Mouse (Mus musculus): ENCODE data around the gene Zbtb41. TPM values are rescaled to one million over a fixed set of nuclear protein-coding genes. Genes with fewer than 3 reads are reported as not detected.

Gene Zbtb41
- polyA plus RNA-seq, 2 experiments: 7.8 to 12.8 TPM

DNA sequence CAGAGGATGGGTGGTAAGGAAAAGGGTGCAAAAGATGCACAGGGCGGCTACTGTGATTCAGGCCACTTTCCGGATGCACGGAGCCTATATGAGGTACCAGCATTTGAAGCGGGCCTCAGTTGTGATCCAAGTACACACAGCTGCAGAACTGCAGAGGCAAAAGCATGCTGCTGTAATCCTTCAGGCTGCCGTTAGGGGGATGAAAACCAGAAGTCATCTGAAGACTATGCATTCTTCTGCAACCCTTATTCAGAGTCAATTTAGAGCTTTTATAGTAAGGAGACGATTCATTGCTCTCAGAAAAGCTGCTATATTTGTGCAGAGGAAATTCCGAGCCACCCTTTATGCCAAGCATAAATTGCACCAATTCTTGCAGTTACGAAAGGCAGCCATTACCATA, 58.2 kb downstream of the Zbtb41 start:
- DNase-seq (ENCODE audit: low spot score) (no peak), ATAC-seq (ENCODE audit: low FRiP score, low read depth) (no peak)
- no peak overlapping the region for H3K27ac ChIP-seq (replicated peaks; ENCODE audit: low read depth, low read length)
- peaks cover 60% of the 10 kb centered on the region for H3K36me3 ChIP-seq (ENCODE audit: control insufficient read depth, insufficient read depth, low read length)
- 89% methylated on average over 8 of the region's 8 CpGs for WGBS
- H3K4me2 ChIP-seq (replicated peaks; ENCODE audit: low read depth, low read length, severe bottlenecking): no peak overlapping the region
- no peaks in the 10 kb centered on the region for H3K4me1 ChIP-seq (ENCODE audit: control insufficient read depth, insufficient read depth, low read length)
- no peak overlapping the region for H3K4me3 ChIP-seq (replicated peaks; ENCODE audit: low read length)
- H3K27me3 ChIP-seq (ENCODE audit: control insufficient read depth, insufficient read depth, low read length): no peaks in the 10 kb centered on the region
- no peak for TF ChIP-seq POLR2A (IDR thresholded peaks at IDR 0.05; ENCODE audit: borderline replicate concordance, extremely low read depth, insufficient read depth, insufficient read length)
- H3K9me3 ChIP-seq (ENCODE audit: control insufficient read depth, low read length): no peaks in the 10 kb centered on the region
- no peak overlapping the region for H3K9ac ChIP-seq (ENCODE audit: low read depth, low read length, severe bottlenecking)

DNA sequence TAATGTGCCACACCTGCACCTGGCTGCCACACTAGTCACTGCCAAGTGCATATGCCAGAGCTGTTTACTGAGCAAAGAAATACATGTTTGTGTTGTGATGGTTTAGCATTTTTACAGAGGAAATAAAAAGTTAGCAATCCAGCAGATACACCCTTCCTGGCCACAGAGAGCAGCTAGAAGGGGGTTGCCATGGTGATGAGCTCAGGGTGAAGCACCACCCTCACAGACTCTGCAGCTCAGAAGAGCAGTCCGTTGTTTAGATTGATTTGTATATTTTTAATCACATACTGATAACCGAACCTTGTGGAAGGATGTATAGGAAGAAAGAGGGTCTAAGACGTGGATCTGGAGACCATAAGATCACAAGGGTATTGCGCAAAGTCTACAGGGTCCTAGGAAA, 59.1 kb downstream of the Zbtb41 start:
- Histone ChIP-seq H3K9ac (ENCODE audit: low read depth, low read length, severe bottlenecking) (no peak overlapping the region), H3K4me1 (ENCODE audit: control insufficient read depth, insufficient read depth, low read length) (no peaks in the 10 kb centered on the region), H3K36me3 (ENCODE audit: control insufficient read depth, insufficient read depth, low read length) (peaks cover 52% of the 10 kb centered on the region), H3K27me3 (ENCODE audit: control insufficient read depth, insufficient read depth, low read length) (no peaks in the 10 kb centered on the region), H3K4me3 (replicated peaks; ENCODE audit: low read length) (no peak overlapping the region), H3K4me2 (replicated peaks; ENCODE audit: low read depth, low read length, severe bottlenecking) (no peak overlapping the region), H3K27ac (replicated peaks; ENCODE audit: low read depth, low read length) (no peak overlapping the region), H3K9me3 (ENCODE audit: control insufficient read depth, low read length) (no peaks in the 10 kb centered on the region)
- 91% methylated on average over 4 of the region's 4 CpGs for WGBS
- ATAC-seq (ENCODE audit: low FRiP score, low read depth) (no peak), DNase-seq (ENCODE audit: low spot score) (no peak)
- TF ChIP-seq POLR2A (IDR thresholded peaks at IDR 0.05; ENCODE audit: borderline replicate concordance, extremely low read depth, insufficient read depth, insufficient read length): no peak

DNA sequence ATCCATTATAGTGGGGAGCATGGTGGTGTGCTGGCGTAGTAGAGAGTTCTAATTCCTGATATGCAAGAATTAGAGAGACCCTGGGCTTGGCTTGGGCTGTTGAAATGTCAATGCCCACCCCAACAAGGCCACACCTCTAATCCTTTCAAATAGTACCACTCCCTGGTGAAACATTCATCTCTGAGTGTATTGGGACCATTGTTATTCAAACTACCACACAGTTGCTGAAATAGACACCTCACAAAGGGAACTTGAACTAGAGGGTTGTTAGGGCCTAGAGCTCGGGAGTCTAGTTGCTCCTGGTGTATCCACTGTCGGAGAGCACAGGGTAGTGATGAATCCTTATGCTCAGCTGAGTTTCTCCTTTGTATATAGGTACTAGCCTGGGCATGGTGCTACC, 72.5 kb downstream of the Zbtb41 start:
- H3K36me3 ChIP-seq (ENCODE audit: control insufficient read depth, insufficient read depth, low read length): peaks cover 38% of the 10 kb centered on the region
- 94% methylated on average over 3 of the region's 3 CpGs for WGBS
- no peaks in the 10 kb centered on the region for H3K9me3 ChIP-seq (ENCODE audit: control insufficient read depth, low read length)
- H3K4me3 ChIP-seq (replicated peaks; ENCODE audit: low read length): no peak overlapping the region
- H3K27ac ChIP-seq (replicated peaks; ENCODE audit: low read depth, low read length): no peak overlapping the region
- no peaks in the 10 kb centered on the region for H3K27me3 ChIP-seq (ENCODE audit: control insufficient read depth, insufficient read depth, low read length)
- ATAC-seq (ENCODE audit: low FRiP score, low read depth): no peak
- no peak for DNase-seq (ENCODE audit: low spot score)
- H3K9ac ChIP-seq (ENCODE audit: low read depth, low read length, severe bottlenecking): no peak overlapping the region
- H3K4me1 ChIP-seq (ENCODE audit: control insufficient read depth, insufficient read depth, low read length): no peaks in the 10 kb centered on the region
- no peak for TF ChIP-seq POLR2A (IDR thresholded peaks at IDR 0.05; ENCODE audit: borderline replicate concordance, extremely low read depth, insufficient read depth, insufficient read length)
- no peak overlapping the region for H3K4me2 ChIP-seq (replicated peaks; ENCODE audit: low read depth, low read length, severe bottlenecking)

DNA sequence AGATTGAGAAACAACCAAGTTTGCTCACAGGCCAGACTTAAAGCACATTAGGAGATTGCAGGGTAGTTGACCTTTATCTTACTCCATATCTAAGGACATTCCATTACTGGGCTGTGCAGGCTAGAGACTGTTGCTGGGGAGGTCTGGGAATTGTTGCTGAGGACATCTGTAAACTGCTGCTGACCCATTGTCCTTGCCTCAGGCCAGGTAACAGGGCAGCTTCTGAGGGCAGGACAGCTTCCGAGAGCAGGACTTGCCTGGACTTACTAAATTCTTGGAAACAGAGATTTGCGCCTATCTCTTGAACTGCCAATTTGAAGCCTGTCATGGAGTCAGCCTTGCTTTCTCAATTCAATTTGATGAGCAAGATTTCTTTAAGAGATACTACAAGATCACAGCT, 73.3 kb downstream of the Zbtb41 start:
- TF ChIP-seq POLR2A (IDR thresholded peaks at IDR 0.05; ENCODE audit: borderline replicate concordance, extremely low read depth, insufficient read depth, insufficient read length): no peak
- DNase-seq (ENCODE audit: low spot score) (no peak), ATAC-seq (ENCODE audit: low FRiP score, low read depth) (no peak)
- WGBS: 93% methylated on average over 2 of the region's 2 CpGs
- Histone ChIP-seq H3K4me1 (ENCODE audit: control insufficient read depth, insufficient read depth, low read length) (no peaks in the 10 kb centered on the region), H3K27me3 (ENCODE audit: control insufficient read depth, insufficient read depth, low read length) (no peaks in the 10 kb centered on the region), H3K9me3 (ENCODE audit: control insufficient read depth, low read length) (no peaks in the 10 kb centered on the region), H3K9ac (ENCODE audit: low read depth, low read length, severe bottlenecking) (no peak overlapping the region), H3K27ac (replicated peaks; ENCODE audit: low read depth, low read length) (no peak overlapping the region), H3K36me3 (ENCODE audit: control insufficient read depth, insufficient read depth, low read length) (peaks cover 31% of the 10 kb centered on the region), H3K4me3 (replicated peaks; ENCODE audit: low read length) (no peak overlapping the region), H3K4me2 (replicated peaks; ENCODE audit: low read depth, low read length, severe bottlenecking) (no peak overlapping the region)

DNA sequence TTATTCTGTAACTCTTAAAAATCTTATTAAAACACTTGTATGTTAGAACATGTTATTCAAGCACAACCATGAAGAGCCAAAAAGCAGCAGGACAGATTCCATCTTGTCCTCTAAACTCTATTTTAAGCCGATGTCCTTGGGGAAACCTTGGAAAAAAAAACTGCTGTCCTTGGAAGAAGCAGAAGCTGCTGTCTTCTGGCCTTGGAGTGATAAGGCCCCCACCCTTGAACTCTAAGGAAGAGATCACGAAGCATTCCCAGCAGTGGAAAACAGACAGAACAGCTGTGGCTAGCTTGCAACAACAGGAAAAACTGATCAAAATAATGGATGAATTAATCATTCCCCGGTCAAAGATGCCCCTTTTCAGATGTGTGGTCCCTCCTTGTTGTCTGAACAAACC, 74.1 kb downstream of the Zbtb41 start:
- TF ChIP-seq POLR2A (IDR thresholded peaks at IDR 0.05; ENCODE audit: borderline replicate concordance, extremely low read depth, insufficient read depth, insufficient read length): no peak
- Histone ChIP-seq H3K4me2 (replicated peaks; ENCODE audit: low read depth, low read length, severe bottlenecking) (no peak overlapping the region), H3K36me3 (ENCODE audit: control insufficient read depth, insufficient read depth, low read length) (peaks cover 26% of the 10 kb centered on the region), H3K9ac (ENCODE audit: low read depth, low read length, severe bottlenecking) (no peak overlapping the region), H3K27ac (replicated peaks; ENCODE audit: low read depth, low read length) (no peak overlapping the region), H3K27me3 (ENCODE audit: control insufficient read depth, insufficient read depth, low read length) (no peaks in the 10 kb centered on the region), H3K4me3 (replicated peaks; ENCODE audit: low read length) (no peak overlapping the region), H3K9me3 (ENCODE audit: control insufficient read depth, low read length) (no peaks in the 10 kb centered on the region), H3K4me1 (ENCODE audit: control insufficient read depth, insufficient read depth, low read length) (no peaks in the 10 kb centered on the region)
- DNase-seq (ENCODE audit: low spot score): no peak
- no peak for ATAC-seq (ENCODE audit: low FRiP score, low read depth)
- 96% methylated on average over 3 of the region's 3 CpGs for WGBS

DNA sequence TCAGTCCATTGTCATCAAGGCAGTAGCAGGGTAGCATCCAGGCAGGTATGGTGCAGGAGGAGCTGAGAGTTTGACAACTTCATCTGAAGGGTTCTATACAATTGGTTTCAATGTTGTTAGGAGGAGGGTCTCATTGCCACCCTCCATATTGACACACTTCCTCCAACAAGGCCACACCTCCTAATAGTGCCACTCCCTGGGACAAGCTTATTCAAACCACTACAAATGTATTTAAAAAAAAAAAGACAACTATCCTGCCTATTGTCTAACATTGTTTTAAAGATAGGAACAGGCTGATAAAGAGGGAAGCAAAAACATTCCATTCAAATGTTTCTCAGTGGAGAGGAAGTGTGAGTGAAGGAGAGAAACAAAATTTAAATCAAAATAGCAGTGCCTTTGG, 77.7 kb downstream of the Zbtb41 start:
- no peak overlapping the region for H3K9ac ChIP-seq (ENCODE audit: low read depth, low read length, severe bottlenecking)
- no peaks in the 10 kb centered on the region for H3K27me3 ChIP-seq (ENCODE audit: control insufficient read depth, insufficient read depth, low read length)
- no peak overlapping the region for H3K27ac ChIP-seq (replicated peaks; ENCODE audit: low read depth, low read length)
- no peak for DNase-seq (ENCODE audit: low spot score)
- H3K4me1 ChIP-seq (ENCODE audit: control insufficient read depth, insufficient read depth, low read length): no peaks in the 10 kb centered on the region
- H3K9me3 ChIP-seq (ENCODE audit: control insufficient read depth, low read length): no peaks in the 10 kb centered on the region
- ATAC-seq (ENCODE audit: low FRiP score, low read depth): no peak
- H3K4me2 ChIP-seq (replicated peaks; ENCODE audit: low read depth, low read length, severe bottlenecking): no peak overlapping the region
- 0 out of 2 replicates have a peak, but pooled peaks cover 2% of the 10 kb centered on the region for H3K36me3 ChIP-seq (ENCODE audit: control insufficient read depth, insufficient read depth, low read length)
- no peak for TF ChIP-seq POLR2A (IDR thresholded peaks at IDR 0.05; ENCODE audit: borderline replicate concordance, extremely low read depth, insufficient read depth, insufficient read length)
- H3K4me3 ChIP-seq (replicated peaks; ENCODE audit: low read length): no peak overlapping the region

All from limb, embryonic 14.5 days (tissue).